25 mouse cellular contexts compared by ENCODE assay signal in genomic region chr1:74255704-74256345, GRCm38 (mm10). TPM values are rescaled to one million over a fixed set of nuclear protein-coding genes. Genes with fewer than 3 reads are reported as not detected.
A peak's percentile ranks its signal among the peaks of the same experiment; 100 is the strongest.
DNase-seq lines count a peak whose midpoint lies in the region; ATAC-seq and TF ChIP-seq lines count a peak whose summit lies in the region.
"Had no signal": no experiment of that assay in that cellular context is flagged by ENCODE, and none has a peak within 500 bp of the region (broad histone marks: within the 10 kb centered on the region; RNA-seq: fewer than 3 reads in every experiment).

No protein-coding gene starts in this region.

- H3K4me1 ChIP-seq in heart, embryonic 13.5 days: peaks cover 30% of the 10 kb centered on the region
- H3K4me1 ChIP-seq in ES-Bruce4 (ENCODE audit: control insufficient read depth, insufficient read depth, low read length): peaks cover 4% of the 10 kb centered on the region
- no peaks in the 10 kb centered on the region for H3K4me1 ChIP-seq in intestine, embryonic 15.5 days (replicated peaks)
- peaks cover 17% of the 10 kb centered on the region; the same call in 1 of the 2 replicates for H3K4me1 ChIP-seq in small intestine, adult 2 months (ENCODE audit: control insufficient read depth, insufficient read depth, insufficient read length, low read length)
- H3K4me1 ChIP-seq: forebrain, embryonic 10.5 days; forebrain, embryonic 13.5 days; hindbrain, embryonic 10.5 days; hindbrain, embryonic 13.5 days had no signal

- H3K4me2 ChIP-seq in heart, embryonic 13.5 days: no peak overlapping the region
- no peak overlapping the region for H3K4me2 ChIP-seq in intestine, embryonic 15.5 days (replicated peaks)
- H3K4me2 ChIP-seq: forebrain, embryonic 13.5 days; heart, embryonic 12.5 days; hindbrain, embryonic 13.5 days had no signal

- H3K9me3 ChIP-seq in heart, embryonic 13.5 days: no peaks in the 10 kb centered on the region
- no peaks in the 10 kb centered on the region for H3K9me3 ChIP-seq in ES-Bruce4 (replicated peaks; ENCODE audit: control insufficient read depth, insufficient read depth, low read length, poor library complexity, severe bottlenecking)
- no peaks in the 10 kb centered on the region for H3K9me3 ChIP-seq in intestine, embryonic 15.5 days
- H3K9me3 ChIP-seq: forebrain, embryonic 10.5 days; forebrain, embryonic 13.5 days; heart, embryonic 12.5 days; hindbrain, embryonic 10.5 days; hindbrain, embryonic 13.5 days had no signal

- no peak for ATAC-seq in heart, embryonic 13.5 days (ENCODE audit: extremely low read depth, insufficient number of reproducible peaks, low FRiP score, low TSS enrichment)
- ATAC-seq in intestine, embryonic 15.5 days: peak; percentile 77
- ATAC-seq: forebrain, embryonic 13.5 days; forebrain, embryonic 16.5 days; hindbrain, embryonic 16.5 days had no signal

- DNase-seq in heart, adult 11 months: no peak
- no peak for DNase-seq in left cerebral cortex, postnatal 4 days
- no peak for DNase-seq in gastrocnemius, postnatal 14 days
- DNase-seq: adrenal gland, adult 8-10 months; adrenal gland, postnatal 25 days; cerebellum, adult 18-20 months; cerebellum, adult 9-10 months; cerebellum, postnatal 14 days; gastrocnemius, postnatal 10 days; heart, adult 18-20 months; heart, postnatal 36 days had no signal

- H3K36me3 ChIP-seq in heart, embryonic 13.5 days: peaks cover 99% of the 10 kb centered on the region
- H3K36me3 ChIP-seq in ES-Bruce4 (ENCODE audit: control insufficient read depth, insufficient read depth, low read length, poor library complexity, severe bottlenecking): peaks cover 42% of the 10 kb centered on the region
- H3K36me3 ChIP-seq in intestine, embryonic 15.5 days: peaks cover 32% of the 10 kb centered on the region
- H3K36me3 ChIP-seq in small intestine, adult 2 months (ENCODE audit: control insufficient read depth, insufficient read depth, low read length): peaks cover 77% of the 10 kb centered on the region

- no peak for TF ChIP-seq EP300 in ES-Bruce4 (IDR thresholded peaks at IDR 0.05; ENCODE audit: insufficient read depth, low read depth, low read length)

- no peak for TF ChIP-seq POLR2A in ES-Bruce4 (IDR thresholded peaks at IDR 0.05; ENCODE audit: insufficient read depth, low read length)
- TF ChIP-seq POLR2A in small intestine, adult 2 months (IDR thresholded peaks at IDR 0.05; ENCODE audit: low read depth, low read length): no peak

- TF ChIP-seq CTCF in ES-Bruce4 (IDR thresholded peaks at IDR 0.05; ENCODE audit: low read depth, low read length): no peak
- TF ChIP-seq CTCF in small intestine, adult 2 months (IDR thresholded peaks at IDR 0.05; ENCODE audit: extremely low read depth, insufficient read length, insufficient replicate concordance, low read depth, low read length): no peak

- WGBS in heart, embryonic 13.5 days: 92% methylated on average over 8 of the region's 8 CpGs
- WGBS in intestine, embryonic 15.5 days: 80% methylated on average over 8 of the region's 8 CpGs
- 26% methylated on average over 8 of the region's 8 CpGs for WGBS in small intestine, adult 2 months

- no peaks in the 10 kb centered on the region for H3K27me3 ChIP-seq in heart, embryonic 13.5 days (replicated peaks)
- H3K27me3 ChIP-seq in ES-Bruce4 (ENCODE audit: control insufficient read depth, insufficient read depth, low read length, poor library complexity, severe bottlenecking): no peaks in the 10 kb centered on the region
- H3K27me3 ChIP-seq in intestine, embryonic 15.5 days (replicated peaks): no peaks in the 10 kb centered on the region
- H3K27me3 ChIP-seq in small intestine, adult 2 months (ENCODE audit: control insufficient read depth, insufficient read depth, low read length): no peaks in the 10 kb centered on the region
- H3K27me3 ChIP-seq: forebrain, embryonic 13.5 days; heart, embryonic 12.5 days; hindbrain, embryonic 13.5 days had no signal

- intact Hi-C loops in left cerebral cortex, postnatal 4 days (cut with DNase I): loop anchor here (10.0 kb wide), 1 partner anchor 51 kb away; no protein-coding TSS in a partner anchor
- intact Hi-C loops in gastrocnemius, postnatal 14 days (cut with DNase I; ENCODE audit: low total_unique reads): no loop called here

- no peak overlapping the region for H3K9ac ChIP-seq in heart, embryonic 13.5 days
- no peak overlapping the region for H3K9ac ChIP-seq in ES-Bruce4 (ENCODE audit: low read depth, poor library complexity, severe bottlenecking)
- no peak overlapping the region for H3K9ac ChIP-seq in intestine, embryonic 15.5 days
- H3K9ac ChIP-seq: forebrain, embryonic 13.5 days; heart, embryonic 12.5 days; hindbrain, embryonic 13.5 days had no signal

- peak overlapping the region; percentile 71; the same call in 1 of the 2 replicates for H3K27ac ChIP-seq in heart, embryonic 13.5 days (replicated peaks)
- peak overlapping the region; percentile 83 for H3K27ac ChIP-seq in ES-Bruce4 (ENCODE audit: insufficient read depth, low read length)
- peak overlapping the region; percentile 37; the same call in 1 of the 2 replicates for H3K27ac ChIP-seq in intestine, embryonic 15.5 days
- peak overlapping the region; percentile 98 for H3K27ac ChIP-seq in small intestine, adult 2 months (ENCODE audit: insufficient read depth, low read depth, low read length)
- H3K27ac ChIP-seq: forebrain, embryonic 10.5 days; forebrain, embryonic 13.5 days; hindbrain, embryonic 10.5 days; hindbrain, embryonic 13.5 days had no signal

- no peak overlapping the region for H3K4me3 ChIP-seq in heart, embryonic 13.5 days
- H3K4me3 ChIP-seq in ES-Bruce4 (ENCODE audit: low read depth, low read length): no peak overlapping the region
- H3K4me3 ChIP-seq in intestine, embryonic 15.5 days (replicated peaks): no peak overlapping the region
- no peak overlapping the region for H3K4me3 ChIP-seq in small intestine, adult 2 months (ENCODE audit: low read depth, low read length)
- H3K4me3 ChIP-seq: forebrain, embryonic 10.5 days; forebrain, embryonic 13.5 days; heart, embryonic 12.5 days; hindbrain, embryonic 10.5 days; hindbrain, embryonic 13.5 days had no signal

RNA-seq across cellular contexts. Expression of gene Arpc2, which starts 19.9 kb away (rescaled TPM):
- 400 and 438 TPM in 2 replicates for polyA plus RNA-seq in heart, embryonic 13.5 days (2015; fragmentation: Nextera tagmentation; extraction: Ambion mirVana)
- 282 and 284 TPM in 2 replicates for polyA plus RNA-seq in ES-Bruce4 (2011; ENCODE audit: insufficient read depth, insufficient read length, low read depth, missing spikeins)
- 518 and 584 TPM in 2 replicates for polyA plus RNA-seq in intestine, embryonic 15.5 days (2015; fragmentation: Nextera tagmentation; extraction: Ambion mirVana)
- 110 and 323 TPM in 2 replicates for polyA plus RNA-seq in small intestine, adult 2 months (2012; rRNA removed)
- 100 to 1,000 TPM; 333 to 372 TPM for total RNA-seq in left cerebral cortex, postnatal 4 days (2021)
- 10 to 100 TPM; 75.2 to 85.6 TPM for total RNA-seq in gastrocnemius, postnatal 14 days (2021)

RNA-seq across cellular contexts. Expression of gene Gpbar1, which starts 22.5 kb away (rescaled TPM):
- polyA plus RNA-seq in heart, embryonic 13.5 days (2015; fragmentation: Nextera tagmentation; extraction: Ambion mirVana): 0.36 and 0.64 TPM in 2 replicates
- polyA plus RNA-seq in ES-Bruce4 (2011; ENCODE audit: insufficient read depth, insufficient read length, low read depth, missing spikeins): not detected in 2 replicates
- polyA plus RNA-seq in intestine, embryonic 15.5 days (2015; fragmentation: Nextera tagmentation; extraction: Ambion mirVana): 3.1 and 3.3 TPM in 2 replicates
- 1.8 and 3.1 TPM in 2 replicates for polyA plus RNA-seq in small intestine, adult 2 months (2012; rRNA removed)
- not detected for total RNA-seq in left cerebral cortex, postnatal 4 days (2021)
- total RNA-seq in gastrocnemius, postnatal 14 days (2021): not detected
- total RNA-seq: adrenal gland, adult 8-10 months; adrenal gland, postnatal 25 days; gastrocnemius, adult 18-20 months; gastrocnemius, postnatal 4 days; heart, adult 18-20 months; heart, postnatal 36 days; MEL had no signal
- polyA plus RNA-seq: forebrain, embryonic 13.5 days; hindbrain, embryonic 16.5 days had no signal

RNA-seq across cellular contexts. Expression of gene Aamp, which starts 28.7 kb away (rescaled TPM):
- 164 and 188 TPM in 2 replicates for polyA plus RNA-seq in heart, embryonic 13.5 days (2015; fragmentation: Nextera tagmentation; extraction: Ambion mirVana)
- polyA plus RNA-seq in ES-Bruce4 (2011; ENCODE audit: insufficient read depth, insufficient read length, low read depth, missing spikeins): 96.3 and 103 TPM in 2 replicates
- 225 and 244 TPM in 2 replicates for polyA plus RNA-seq in intestine, embryonic 15.5 days (2015; fragmentation: Nextera tagmentation; extraction: Ambion mirVana)
- polyA plus RNA-seq in small intestine, adult 2 months (2012; rRNA removed): 81.6 and 160 TPM in 2 replicates
- 100 to 1,000 TPM; 122 to 124 TPM for total RNA-seq in left cerebral cortex, postnatal 4 days (2021)
- total RNA-seq in gastrocnemius, postnatal 14 days (2021): 10 to 100 TPM; 76.7 to 77.5 TPM

RNA-seq across cellular contexts. Expression of gene Pnkd, which starts 28.9 kb away (rescaled TPM):
- 227 and 252 TPM in 2 replicates for polyA plus RNA-seq in heart, embryonic 13.5 days (2015; fragmentation: Nextera tagmentation; extraction: Ambion mirVana)
- polyA plus RNA-seq in ES-Bruce4 (2011; ENCODE audit: insufficient read depth, insufficient read length, low read depth, missing spikeins): 40.9 and 43.6 TPM in 2 replicates
- polyA plus RNA-seq in intestine, embryonic 15.5 days (2015; fragmentation: Nextera tagmentation; extraction: Ambion mirVana): 120 and 127 TPM in 2 replicates
- 36.9 and 62.6 TPM in 2 replicates for polyA plus RNA-seq in small intestine, adult 2 months (2012; rRNA removed)
- total RNA-seq in left cerebral cortex, postnatal 4 days (2021): 10 to 100 TPM; 98.6 to 99.4 TPM
- total RNA-seq in gastrocnemius, postnatal 14 days (2021): 10 to 100 TPM; 59.8 to 72.1 TPM

RNA-seq across cellular contexts. Expression of gene Tmbim1, which starts 49.6 kb away (rescaled TPM):
- 42.0 and 42.7 TPM in 2 replicates for polyA plus RNA-seq in heart, embryonic 13.5 days (2015; fragmentation: Nextera tagmentation; extraction: Ambion mirVana)
- polyA plus RNA-seq in ES-Bruce4 (2011; ENCODE audit: insufficient read depth, insufficient read length, low read depth, missing spikeins): 58.8 and 62.2 TPM in 2 replicates
- polyA plus RNA-seq in intestine, embryonic 15.5 days (2015; fragmentation: Nextera tagmentation; extraction: Ambion mirVana): 54.9 and 64.3 TPM in 2 replicates
- polyA plus RNA-seq in small intestine, adult 2 months (2012; rRNA removed): 497 and 689 TPM in 2 replicates
- 1 to 10 TPM; 5.2 to 5.3 TPM for total RNA-seq in left cerebral cortex, postnatal 4 days (2021)
- total RNA-seq in gastrocnemius, postnatal 14 days (2021): 10 to 100 TPM; 32.4 to 39.8 TPM

Comparison
In these comparisons a context has a peak if more than half of its experiments do, and no peak if none do; other contexts are left out.
1. H3K27ac ChIP-seq: peak in every context shown above with its lines; median percentile 98 in small intestine, adult 2 months; 83 in ES-Bruce4; 71 in heart, embryonic 13.5 days; 37 in intestine, embryonic 15.5 days.